Mouse (Mus musculus): ENCODE results near the gene Gm14325. TPM values are rescaled to one million over a fixed set of nuclear protein-coding genes. Genes with fewer than 3 reads are reported as not detected.
"Not testable (repeated sequence)": the region's sequence is repeated elsewhere in the genome, so short reads cannot be mapped to it uniquely, and the experiment has no call there.

Gene Gm14325
- 15.7 and 22.9 TPM in 2 replicates for total RNA-seq (2017)

GRCm38 (mm10) chr2:177839901-177840663 is at the start of gene Gm14325:
TSS of gene Gm14325 (minus strand) at chr2:177840336.
- ATAC-seq (ENCODE audit: extremely low read depth, insufficient number of reproducible peaks, low FRiP score, poor library complexity, severe bottlenecking): not testable (repeated sequence)

DNA sequence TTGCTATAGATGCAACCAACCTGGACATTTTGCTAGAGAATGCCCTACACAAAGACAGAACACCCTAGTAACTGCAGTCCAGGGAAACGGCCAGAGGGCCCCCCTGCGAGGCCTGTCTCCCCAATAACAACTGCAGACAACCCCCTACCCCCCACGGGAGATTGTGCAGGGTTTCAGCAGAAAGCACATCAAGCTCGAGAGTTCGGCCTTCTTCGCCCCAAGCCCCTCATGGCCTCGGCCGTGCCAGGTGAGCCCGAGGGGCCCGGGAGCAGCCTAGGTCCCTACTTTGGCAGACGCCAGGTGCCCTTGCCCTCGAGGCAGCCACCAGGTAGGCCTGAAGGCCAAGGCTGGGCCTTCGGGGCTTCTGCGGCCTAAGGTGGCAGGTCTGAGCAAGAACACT is 47.6 kb upstream of the Gm14325 start:
- ATAC-seq (ENCODE audit: extremely low read depth, insufficient number of reproducible peaks, low FRiP score, poor library complexity, severe bottlenecking): not testable (repeated sequence)

DNA sequence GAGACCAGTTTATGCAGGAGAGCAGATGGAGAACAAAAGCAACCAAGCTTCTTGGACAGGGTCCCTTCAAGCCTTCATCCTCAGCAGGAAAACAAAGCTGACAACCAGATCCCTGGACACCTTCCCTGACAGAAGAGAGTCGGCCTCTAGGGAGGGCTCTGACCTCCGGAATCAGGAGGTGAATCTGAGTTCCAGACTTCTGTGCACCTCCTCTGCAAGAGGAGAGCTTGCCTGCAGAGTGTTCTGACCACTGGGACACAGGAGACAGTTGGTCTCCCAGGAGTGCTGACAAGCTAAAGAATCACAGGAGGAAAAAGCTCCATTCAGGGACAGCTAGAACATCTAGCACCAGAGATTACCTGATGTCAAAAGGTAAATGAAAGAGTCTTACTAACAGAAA is 22.1 kb upstream of the Gm14325 start:
- ATAC-seq (ENCODE audit: extremely low read depth, insufficient number of reproducible peaks, low FRiP score, poor library complexity, severe bottlenecking): not testable (repeated sequence)

- ATAC-seq (ENCODE audit: extremely low read depth, insufficient number of reproducible peaks, low FRiP score, poor library complexity, severe bottlenecking): not testable (repeated sequence)
Observed at GRCm38 (mm10) chr2:177843666-177844065, 3.5 kb upstream of the Gm14325 start.

GRCm38 (mm10) chr2:177836756-177837155 is 3.4 kb downstream of the Gm14325 start:
- not testable (repeated sequence) for ATAC-seq (ENCODE audit: extremely low read depth, insufficient number of reproducible peaks, low FRiP score, poor library complexity, severe bottlenecking)

DNA sequence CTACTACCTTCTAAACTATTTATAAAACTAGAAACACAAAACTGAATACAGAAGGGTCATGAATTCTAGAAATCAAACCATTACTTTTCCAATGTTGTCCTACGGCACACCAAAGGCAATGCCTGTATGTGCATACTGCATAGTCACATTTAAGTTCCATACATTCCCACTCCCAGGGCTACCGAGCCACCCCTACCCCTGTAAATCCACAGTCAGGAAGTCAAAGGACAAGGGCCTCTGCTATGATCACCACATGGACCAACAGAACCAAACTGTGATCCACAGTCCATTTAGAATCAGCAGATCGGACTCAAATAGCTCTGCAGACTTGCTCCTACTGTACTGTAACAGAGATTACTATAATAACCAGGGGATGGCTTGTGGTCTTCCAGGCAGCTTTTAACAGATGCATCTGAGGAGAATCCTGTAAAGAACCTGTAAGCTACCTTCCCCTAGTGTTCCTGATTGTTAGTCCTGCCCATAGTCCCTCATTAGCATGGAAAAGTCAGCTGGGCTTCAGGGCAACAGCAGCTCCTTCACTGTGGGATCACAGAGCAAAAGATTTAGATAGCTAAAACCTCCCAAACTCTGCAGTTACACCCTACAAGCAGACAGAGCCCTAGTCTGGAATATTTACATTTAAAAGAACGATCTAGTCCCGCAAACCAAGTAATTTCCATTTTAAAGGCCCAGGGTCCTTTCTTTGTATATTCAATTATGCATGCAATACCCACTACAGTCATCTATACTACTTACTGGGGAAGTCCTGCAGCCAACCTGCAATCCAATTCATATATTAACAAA is 4.2 kb downstream of the Gm14325 start:
- not testable (repeated sequence) for ATAC-seq (ENCODE audit: extremely low read depth, insufficient number of reproducible peaks, low FRiP score, poor library complexity, severe bottlenecking)

- ATAC-seq (ENCODE audit: extremely low read depth, insufficient number of reproducible peaks, low FRiP score, poor library complexity, severe bottlenecking): not testable (repeated sequence)
Observed at GRCm38 (mm10) chr2:177821952-177822351, 18.2 kb downstream of the Gm14325 start.

DNA sequence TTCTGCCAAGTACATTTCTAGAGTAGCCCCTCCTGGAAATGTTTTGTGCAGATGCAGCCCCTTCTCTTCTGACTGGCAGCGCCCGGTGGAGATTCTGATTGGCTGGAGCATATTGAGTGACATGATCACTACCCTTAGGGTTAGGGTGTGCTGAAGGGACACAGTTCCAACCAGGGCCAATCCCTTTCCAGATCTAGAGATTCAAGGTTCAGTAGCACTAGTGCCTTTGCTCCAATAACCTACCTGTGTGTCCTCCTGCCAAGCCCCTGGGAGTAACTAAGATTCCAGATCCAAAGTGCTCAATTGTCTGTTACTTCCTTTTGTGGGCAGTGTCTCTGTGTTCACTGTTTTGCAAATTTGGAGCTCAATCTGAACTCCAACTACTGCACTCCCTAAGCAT is 34.0 kb downstream of the Gm14325 start:
- not testable (repeated sequence) for ATAC-seq (ENCODE audit: extremely low read depth, insufficient number of reproducible peaks, low FRiP score, poor library complexity, severe bottlenecking)

DNA sequence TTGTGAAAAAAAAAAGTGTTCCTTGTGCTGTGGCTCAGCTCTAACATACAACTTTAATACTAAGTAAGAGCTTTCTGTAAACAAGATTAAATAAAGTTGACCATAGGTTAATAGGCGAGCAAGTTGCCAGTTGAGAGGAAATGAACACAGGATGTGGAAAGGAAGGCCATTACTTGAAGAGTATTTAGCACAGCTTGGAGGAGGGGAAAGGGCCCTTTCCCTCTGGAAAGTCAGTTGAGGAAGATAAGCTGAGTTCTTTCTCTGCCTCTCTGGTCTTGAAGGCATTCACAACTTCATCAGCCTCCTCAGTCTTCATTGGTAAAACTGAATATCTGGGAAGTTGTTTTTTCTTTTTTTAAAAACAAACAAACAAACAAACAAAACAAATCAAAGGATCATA is 52.8 kb downstream of the Gm14325 start:
- ATAC-seq (ENCODE audit: extremely low read depth, insufficient number of reproducible peaks, low FRiP score, poor library complexity, severe bottlenecking): not testable (repeated sequence)

Other genes with a start within 250 kb of the Gm14325 start
- gene Gm14322, start 81.0 kb downstream of the Gm14325 start, total RNA-seq (2017): not detected in 2 replicates
- 1.2 TPM in 1 of 2 replicates, not detected in the other for gene Gm14327, start 56.8 kb upstream of the Gm14325 start, total RNA-seq (2017)
- gene Zfp972, start 85.3 kb upstream of the Gm14325 start, total RNA-seq (2017): 13.0 TPM in 1 of 2 replicates, not detected in the other
- gene Gm14326, start 117.0 kb upstream of the Gm14325 start, total RNA-seq (2017): 14.4 and 15.1 TPM in 2 replicates
- 95.9 and 127 TPM in 2 replicates for gene Zfp971, start 182.9 kb upstream of the Gm14325 start, total RNA-seq (2017)
- gene Zfp931, start 238.1 kb upstream of the Gm14325 start, total RNA-seq (2017): 6.4 and 11.2 TPM in 2 replicates